Mouse (Mus musculus) kidney, adult 18-20 months (tissue): ENCODE results near the gene Lsm7.
"Not testable (repeated sequence)": the region's sequence is repeated elsewhere in the genome, so short reads cannot be mapped to it uniquely, and the experiment has no call there.

Experiments used
- DNase-seq: peaks from one replicate; pipeline ENCODE4 v3.0.0; 2021

The Lsm7 gene

GRCm38 (mm10) chr10:80831136-80831535 is 23.9 kb downstream of the Lsm7 start:
- DNase-seq = peak; percentile 77

- no peak for DNase-seq
These were observed 25.4 kb downstream of the Lsm7 start for GRCm38 (mm10) chr10:80829359-80830278.

GRCm38 (mm10) chr10:80828587-80828986 is 26.4 kb downstream of the Lsm7 start:
- not testable (repeated sequence) for DNase-seq

- no peak for DNase-seq
These were observed 27.1 kb downstream of the Lsm7 start for GRCm38 (mm10) chr10:80827870-80828420.

- no peak for DNase-seq
These were observed 27.7 kb downstream of the Lsm7 start for GRCm38 (mm10) chr10:80827063-80827869.

GRCm38 (mm10) chr10:80826151-80827062 is 28.6 kb downstream of the Lsm7 start, which contains the start of gene Oaz1:
Gene Oaz1, plus strand, starts transcription at chr10:80826656.
- DNase-seq = peak; percentile 99

- no peak for DNase-seq
These were observed 30.2 kb downstream of the Lsm7 start for GRCm38 (mm10) chr10:80824827-80825226.

GRCm38 (mm10) chr10:80823847-80824643 is 31.0 kb downstream of the Lsm7 start:
- DNase-seq = peak; percentile 23

GRCm38 (mm10) chr10:80823316-80823715 is 31.7 kb downstream of the Lsm7 start:
- DNase-seq = no peak

GRCm38 (mm10) chr10:80822528-80822927 is 32.5 kb downstream of the Lsm7 start:
- no peak for DNase-seq

- no peak for DNase-seq
These were observed 33.0 kb downstream of the Lsm7 start for GRCm38 (mm10) chr10:80821991-80822390.

GRCm38 (mm10) chr10:80819406-80819805 is 35.6 kb downstream of the Lsm7 start:
- peak; percentile 64 for DNase-seq

- no peak for DNase-seq
These were observed 36.3 kb downstream of the Lsm7 start for GRCm38 (mm10) chr10:80818599-80819281.

- DNase-seq = not testable (repeated sequence)
These were observed 37.1 kb downstream of the Lsm7 start for GRCm38 (mm10) chr10:80817955-80818354.

GRCm38 (mm10) chr10:80817164-80817563 is 37.8 kb downstream of the Lsm7 start:
- DNase-seq = no peak

- DNase-seq = not testable (repeated sequence)
These were observed 38.7 kb downstream of the Lsm7 start for GRCm38 (mm10) chr10:80816303-80816702.

GRCm38 (mm10) chr10:80814800-80815199 is 40.2 kb downstream of the Lsm7 start:
- DNase-seq = no peak

- no peak for DNase-seq
These were observed 41.6 kb downstream of the Lsm7 start, which contains the start of gene Jsrp1 for GRCm38 (mm10) chr10:80813366-80813765. Gene Jsrp1, minus strand, starts transcription at chr10:80813498.

- no peak for DNase-seq
These were observed 42.5 kb downstream of the Lsm7 start for GRCm38 (mm10) chr10:80812391-80813041.

GRCm38 (mm10) chr10:80810084-80810483 is 44.9 kb downstream of the Lsm7 start:
- no peak for DNase-seq
